Mouse (Mus musculus): ENCODE data around the gene Clec1a. TPM values are rescaled to one million over a fixed set of nuclear protein-coding genes. Genes with fewer than 3 reads are reported as not detected.
A peak's percentile ranks its signal among the peaks of the same experiment; 100 is the strongest.

Gene Clec1a
- polyA plus RNA-seq, 1 experiment from 2014 or later = 1.3 TPM

GRCm38 (mm10) chr6:129396997-129397396 lies 54.8 kb downstream of the Clec1a start, which contains the start of gene Clec1b:
Gene Clec1b, plus strand, starts transcription at chr6:129397297.
- H3K9me3 ChIP-seq = no peaks in the 10 kb centered on the region
- H3K4me3 ChIP-seq = no peak within 1 kb of the TSS
- no peak within 1 kb of the TSS for H3K4me2 ChIP-seq
- H3K4me1 ChIP-seq (replicated peaks) = no peaks in the 10 kb centered on the region
- H3K36me3 ChIP-seq = no peaks in the 10 kb centered on the region
- 90% methylated on average over 8 of the region's 8 CpGs for WGBS
- ATAC-seq (ENCODE audit: low FRiP score) = no peak
- no peaks in the 10 kb centered on the region for H3K27me3 ChIP-seq
- H3K9ac ChIP-seq = no peak within 1 kb of the TSS
- H3K27ac ChIP-seq = no peak within 1 kb of the TSS

GRCm38 (mm10) chr6:129393732-129394131 lies 58.1 kb downstream of the Clec1a start:
- Histone ChIP-seq H3K9ac (no peak overlapping the region), H3K36me3 (no peaks in the 10 kb centered on the region), H3K4me2 (no peak overlapping the region), H3K27ac (no peak overlapping the region), H3K4me1 (replicated peaks) (no peaks in the 10 kb centered on the region), H3K9me3 (no peaks in the 10 kb centered on the region), H3K27me3 (no peaks in the 10 kb centered on the region), H3K4me3 (no peak overlapping the region)
- 0 out of 2 replicates have a peak, but pooled peaks have one; percentile 65 for ATAC-seq (ENCODE audit: low FRiP score)
- 79% methylated on average over 6 of the region's 6 CpGs for WGBS

GRCm38 (mm10) chr6:129393087-129393720 lies 58.6 kb downstream of the Clec1a start:
- H3K36me3 ChIP-seq = no peaks in the 10 kb centered on the region
- no peaks in the 10 kb centered on the region for H3K9me3 ChIP-seq
- no peak overlapping the region for H3K9ac ChIP-seq
- no peak overlapping the region for H3K27ac ChIP-seq
- WGBS = 25% methylated on average over 2 of the region's 2 CpGs
- no peaks in the 10 kb centered on the region for H3K27me3 ChIP-seq
- no peaks in the 10 kb centered on the region for H3K4me1 ChIP-seq (replicated peaks)
- H3K4me2 ChIP-seq = no peak overlapping the region
- no peak overlapping the region for H3K4me3 ChIP-seq
- no peak for ATAC-seq (ENCODE audit: low FRiP score)

GRCm38 (mm10) chr6:129385774-129386173 lies 66.0 kb downstream of the Clec1a start, which contains the start of gene Clec12b:
Gene Clec12b, minus strand, starts transcription at chr6:129385874.
- 55% methylated on average over 2 of the region's 2 CpGs for WGBS

GRCm38 (mm10) chr6:129385000-129385399 lies 66.8 kb downstream of the Clec1a start:
- H3K4me3 ChIP-seq = no peak overlapping the region
- peak; percentile 32; the same call in 1 of the 2 replicates for ATAC-seq (ENCODE audit: low FRiP score)
- no peak overlapping the region for H3K27ac ChIP-seq
- no peaks in the 10 kb centered on the region for H3K36me3 ChIP-seq
- no peak overlapping the region for H3K4me2 ChIP-seq
- no peaks in the 10 kb centered on the region for H3K27me3 ChIP-seq
- H3K9me3 ChIP-seq = no peaks in the 10 kb centered on the region
- no peak overlapping the region for H3K9ac ChIP-seq
- 42% methylated on average over 4 of the region's 4 CpGs for WGBS
- H3K4me1 ChIP-seq (replicated peaks) = 0 out of 2 replicates have a peak, but pooled peaks cover 8% of the 10 kb centered on the region

More at GRCm38 (mm10) chr6:129385774-129386173, 66.0 kb downstream of the Clec1a start, which contains the start of gene Clec12b:
- H3K4me1 ChIP-seq (replicated peaks) = 0 out of 2 replicates have a peak, but pooled peaks cover 8% of the 10 kb centered on the region
- ATAC-seq (ENCODE audit: low FRiP score) = no peak
- no peaks in the 10 kb centered on the region for H3K36me3 ChIP-seq
- H3K27ac ChIP-seq = no peak within 1 kb of the TSS
- no peak within 1 kb of the TSS for H3K4me2 ChIP-seq
- H3K27me3 ChIP-seq = no peaks in the 10 kb centered on the region
- no peak within 1 kb of the TSS for H3K9ac ChIP-seq
- H3K4me3 ChIP-seq = no peak within 1 kb of the TSS
- H3K9me3 ChIP-seq = no peaks in the 10 kb centered on the region

- no peak for ATAC-seq (ENCODE audit: low FRiP score)
- no peaks in the 10 kb centered on the region for H3K36me3 ChIP-seq
Observed at GRCm38 (mm10) chr6:129383466-129383865, 68.3 kb downstream of the Clec1a start.

GRCm38 (mm10) chr6:129381736-129382135 lies 70.1 kb downstream of the Clec1a start:
- no peak for ATAC-seq (ENCODE audit: low FRiP score)
- no peak overlapping the region for H3K4me2 ChIP-seq
- no peaks in the 10 kb centered on the region for H3K9me3 ChIP-seq
- no peak overlapping the region for H3K9ac ChIP-seq
- H3K4me1 ChIP-seq (replicated peaks) = 0 out of 2 replicates have a peak, but pooled peaks cover 8% of the 10 kb centered on the region
- no peak overlapping the region for H3K4me3 ChIP-seq
- 79% methylated on average over 1 of the region's 1 CpGs for whole genome bisulfite sequencing
- no peak overlapping the region for H3K27ac ChIP-seq
- H3K27me3 ChIP-seq = no peaks in the 10 kb centered on the region
- H3K36me3 ChIP-seq = no peaks in the 10 kb centered on the region

More at GRCm38 (mm10) chr6:129383466-129383865, 68.3 kb downstream of the Clec1a start:
- H3K4me1 ChIP-seq (replicated peaks) = 0 out of 2 replicates have a peak, but pooled peaks cover 8% of the 10 kb centered on the region
- no peaks in the 10 kb centered on the region for H3K9me3 ChIP-seq
- no peak overlapping the region for H3K4me3 ChIP-seq
- no peak overlapping the region for H3K27ac ChIP-seq
- H3K9ac ChIP-seq = no peak overlapping the region
- WGBS = 86% methylated on average over 3 of the region's 3 CpGs
- no peak overlapping the region for H3K4me2 ChIP-seq
- H3K27me3 ChIP-seq = no peaks in the 10 kb centered on the region

- no peaks in the 10 kb centered on the region for H3K36me3 ChIP-seq
- H3K9ac ChIP-seq = no peak overlapping the region
- H3K4me3 ChIP-seq = no peak overlapping the region
- no peaks in the 10 kb centered on the region; the same call in 1 of the 2 replicates for H3K9me3 ChIP-seq
- no peaks in the 10 kb centered on the region for H3K27me3 ChIP-seq
- no peak overlapping the region for H3K4me2 ChIP-seq
- no peak for ATAC-seq (ENCODE audit: low FRiP score)
- H3K4me1 ChIP-seq (replicated peaks) = 0 out of 2 replicates have a peak, but pooled peaks cover 4% of the 10 kb centered on the region
- 60% methylated on average over 4 of the region's 4 CpGs for WGBS
- H3K27ac ChIP-seq = no peak overlapping the region
Observed at GRCm38 (mm10) chr6:129380454-129380853, 71.3 kb downstream of the Clec1a start.

- H3K27ac ChIP-seq = no peak overlapping the region
Observed at GRCm38 (mm10) chr6:129374937-129375471, 76.8 kb downstream of the Clec1a start.

More at GRCm38 (mm10) chr6:129374937-129375471, 76.8 kb downstream of the Clec1a start:
- H3K4me3 ChIP-seq = no peak overlapping the region
- H3K4me2 ChIP-seq = no peak overlapping the region
- H3K9me3 ChIP-seq = no peaks in the 10 kb centered on the region; the same call in 1 of the 2 replicates
- H3K36me3 ChIP-seq = no peaks in the 10 kb centered on the region
- no peak overlapping the region for H3K9ac ChIP-seq
- H3K27me3 ChIP-seq = no peaks in the 10 kb centered on the region
- H3K4me1 ChIP-seq (replicated peaks) = no peaks in the 10 kb centered on the region
- ATAC-seq (ENCODE audit: low FRiP score) = no peak
- WGBS = 88% methylated on average over 2 of the region's 2 CpGs

Other genes with a start within 250 kb of the Clec1a start
- gene Cd69, start 176.6 kb downstream of the Clec1a start, polyA plus RNA-seq (2015; fragmentation: Nextera tagmentation; extraction: Ambion mirVana) = not detected in 2 replicates
- gene 4922502D21Rik, start 120.2 kb downstream of the Clec1a start, polyA plus RNA-seq (2015; fragmentation: Nextera tagmentation; extraction: Ambion mirVana) = not detected in 2 replicates
- gene Clec12a, start 109.3 kb downstream of the Clec1a start, polyA plus RNA-seq (2015; fragmentation: Nextera tagmentation; extraction: Ambion mirVana) = 0.14 and 0.18 TPM in 2 replicates
- gene Clec12b, start 66.1 kb downstream of the Clec1a start, polyA plus RNA-seq (2015; fragmentation: Nextera tagmentation; extraction: Ambion mirVana) = 0.21 and 0.41 TPM in 2 replicates
- 3.2 and 4.8 TPM in 2 replicates for gene Clec1b, start 54.7 kb downstream of the Clec1a start, polyA plus RNA-seq (2015; fragmentation: Nextera tagmentation; extraction: Ambion mirVana)
- gene Clec9a, start 43.1 kb downstream of the Clec1a start, polyA plus RNA-seq (2015; fragmentation: Nextera tagmentation; extraction: Ambion mirVana) = 0.13 and 0.16 TPM in 2 replicates
- not detected in 2 replicates for gene Olr1, start 55.2 kb upstream of the Clec1a start, polyA plus RNA-seq (2015; fragmentation: Nextera tagmentation; extraction: Ambion mirVana)
- not detected in 2 replicates for gene Tmem52b, start 60.6 kb upstream of the Clec1a start, polyA plus RNA-seq (2015; fragmentation: Nextera tagmentation; extraction: Ambion mirVana)
- 175 and 180 TPM in 2 replicates for gene Gabarapl1, start 81.2 kb upstream of the Clec1a start, polyA plus RNA-seq (2015; fragmentation: Nextera tagmentation; extraction: Ambion mirVana)
- gene Klre1, start 125.9 kb upstream of the Clec1a start, polyA plus RNA-seq (2015; fragmentation: Nextera tagmentation; extraction: Ambion mirVana) = 0.10 TPM in 1 of 2 replicates, not detected in the other
- gene Klrd1, start 139.8 kb upstream of the Clec1a start, polyA plus RNA-seq (2015; fragmentation: Nextera tagmentation; extraction: Ambion mirVana) = not detected in 2 replicates
- gene Klrk1, start 171.9 kb upstream of the Clec1a start, polyA plus RNA-seq (2015; fragmentation: Nextera tagmentation; extraction: Ambion mirVana) = 0.32 and 0.36 TPM in 2 replicates
- not detected in 2 replicates for gene Klrc3, start 191.3 kb upstream of the Clec1a start, polyA plus RNA-seq (2015; fragmentation: Nextera tagmentation; extraction: Ambion mirVana)
- not detected in 2 replicates for gene Klrc2, start 208.7 kb upstream of the Clec1a start, polyA plus RNA-seq (2015; fragmentation: Nextera tagmentation; extraction: Ambion mirVana)
- gene Klrc1, start 227.0 kb upstream of the Clec1a start, polyA plus RNA-seq (2015; fragmentation: Nextera tagmentation; extraction: Ambion mirVana) = not detected in 2 replicates

Measured in hindbrain, embryonic 13.5 days (tissue).